Mouse (Mus musculus) intestine, embryonic 14.5 days (tissue): ENCODE measurements at regions not wholly inside any gene's neighbourhood (a gene's known extent, or its start where the extent isn't known, plus 50 kb on each side); places are given as distances from the start of the nearest gene placed in this dataset.
A peak's percentile ranks its signal among the peaks of the same experiment; 100 is the strongest.

ENCODE experiments used
- ATAC-seq: fragments of 200-750 bp; cut with Nextera tagmentation; replicated peaks from 2 replicates; pipeline ENCODE4 v1.8.0; 2017; ENCODE audit warnings: low read depth, moderate number of reproducible peaks, moderate TSS enrichment, moderate library complexity; ENCODE audit not compliant: low FRiP score, low TSS enrichment
- DNase-seq: peaks from one replicate; pipeline ENCODE4 v3.0.0-alpha.2; 2018; ENCODE audit warnings: low spot score
- H3K27ac ChIP-seq: fragments of 300-500 bp; sonication (generic); 2 replicates; pipeline ENCODE4 v1.5.1; 2014; ENCODE audit warnings: low read depth, mild to moderate bottlenecking, control low read depth
- H3K27me3 ChIP-seq: fragments of 300-500 bp; sonication (generic); replicated peaks from 2 replicates; pipeline ENCODE4 v1.6.1; 2014; ENCODE audit warnings: low read length, control low read depth; ENCODE audit not compliant: control insufficient read depth, insufficient read depth
- H3K36me3 ChIP-seq: fragments of 300-500 bp; sonication (generic); 2 replicates; pipeline ENCODE4 v1.6.1; 2014; ENCODE audit warnings: low read length, control low read depth; ENCODE audit not compliant: control insufficient read depth, insufficient read depth
- H3K4me1 ChIP-seq: fragments of 300-500 bp; sonication (generic); replicated peaks from 2 replicates; pipeline ENCODE4 v1.6.1; 2014; ENCODE audit warnings: low read length, control low read depth, mixed read lengths; ENCODE audit not compliant: control insufficient read depth, insufficient read depth
- H3K4me2 ChIP-seq: fragments of 300-500 bp; sonication (generic); 2 replicates; pipeline ENCODE4 v1.6.1; 2014; ENCODE audit warnings: low read length
- H3K4me3 ChIP-seq: fragments of 300-500 bp; sonication (generic); 2 replicates; pipeline ENCODE4 v1.5.1; 2014; ENCODE audit warnings: low read depth, low read length, control low read depth, mixed read lengths
- H3K9ac ChIP-seq: fragments of 300-500 bp; sonication (generic); 2 replicates; pipeline ENCODE4 v1.6.1; 2014; ENCODE audit warnings: mild to moderate bottlenecking, low read length
- H3K9me3 ChIP-seq: fragments of 300-500 bp; sonication (generic); 2 replicates; pipeline ENCODE4 v1.6.1; 2016; ENCODE audit warnings: low read length, control low read depth; ENCODE audit not compliant: control insufficient read depth
- WGBS: fragments of 180-500 bp; shearing (Covaris S2); extraction: QIAGEN DNeasy Blood & Tissue Kit; methylation state at CpG from one replicate; pipeline ENCODE4 v1.1.7; 2014; 5-methylcytosine and 5-hydroxymethylcytosine counted together

DNA sequence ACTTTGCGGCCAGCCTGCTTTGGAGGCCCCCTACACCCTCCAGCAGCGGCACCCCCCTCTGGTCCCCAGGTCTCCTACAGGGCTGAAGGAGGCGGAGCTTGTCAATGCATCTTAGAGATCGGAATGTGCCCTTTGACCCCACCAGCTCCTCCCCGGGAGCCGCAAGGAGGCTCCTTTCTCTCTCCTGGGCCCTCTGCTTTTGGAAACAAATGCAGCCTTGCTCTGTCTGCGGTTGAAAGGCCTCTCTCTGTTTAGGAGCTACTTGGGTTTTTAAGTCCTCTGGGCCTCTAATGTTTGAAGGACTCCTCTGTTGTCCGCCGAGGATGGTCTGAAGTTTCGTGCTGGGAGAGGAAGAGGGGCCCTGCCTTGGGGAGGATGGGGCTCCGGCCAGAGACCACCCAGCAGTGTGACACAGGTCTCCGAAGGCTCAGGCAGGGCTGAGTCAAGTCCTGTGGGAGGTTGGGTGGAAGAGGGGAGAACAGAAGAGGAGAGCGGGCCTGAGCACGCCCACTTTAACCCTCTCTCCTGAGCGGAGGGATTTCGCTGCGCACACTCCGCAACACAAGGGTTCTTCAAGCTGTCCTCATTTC lies 102.1 kb upstream of the Gm26897 start:
- Histone ChIP-seq H3K4me2 (peak overlapping the region; percentile 38), H3K36me3 (no peaks in the 10 kb centered on the region), H3K27me3 (no peaks in the 10 kb centered on the region), H3K27ac (peak overlapping the region; percentile 95), H3K9me3 (peaks cover 3% of the 10 kb centered on the region; the same call in 1 of the 2 replicates), H3K9ac (peak overlapping the region; percentile 34), H3K4me3 (no peak overlapping the region), H3K4me1 (peaks cover 15% of the 10 kb centered on the region)
- WGBS = 8% methylated on average over 18 of the region's 18 CpGs
- ATAC-seq = peak; percentile 79
- peak; percentile 76 for DNase-seq

DNA sequence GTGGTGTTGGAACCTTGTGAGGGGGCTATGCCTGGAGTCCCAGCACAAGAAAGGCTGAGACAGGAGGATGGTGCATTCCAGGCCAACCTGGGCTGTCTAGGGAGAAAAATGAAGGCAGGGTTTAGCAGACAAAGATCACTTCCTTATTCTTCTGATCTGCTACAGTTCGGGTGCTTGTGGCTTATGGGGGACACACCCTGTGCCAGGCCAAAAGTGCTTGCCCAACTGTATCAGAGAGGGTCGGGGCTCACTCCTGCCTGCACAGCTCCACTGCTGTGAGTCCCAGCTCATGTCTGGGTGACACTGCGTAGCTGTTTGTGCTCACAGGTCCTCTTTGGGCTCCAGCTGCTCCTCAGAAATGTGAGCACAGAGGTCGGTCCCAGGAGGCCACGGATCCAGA lies 98.6 kb upstream of the Gm26897 start:
- peaks cover 25% of the 10 kb centered on the region for H3K4me1 ChIP-seq
- H3K9me3 ChIP-seq = peaks cover 3% of the 10 kb centered on the region; the same call in 1 of the 2 replicates
- H3K27ac ChIP-seq = no peak overlapping the region
- H3K9ac ChIP-seq = no peak overlapping the region
- no peaks in the 10 kb centered on the region for H3K27me3 ChIP-seq
- 66% methylated on average over 5 of the region's 5 CpGs for WGBS
- no peaks in the 10 kb centered on the region for H3K36me3 ChIP-seq
- H3K4me2 ChIP-seq = no peak overlapping the region
- ATAC-seq (no peak), DNase-seq (no peak)
- no peak overlapping the region for H3K4me3 ChIP-seq

DNA sequence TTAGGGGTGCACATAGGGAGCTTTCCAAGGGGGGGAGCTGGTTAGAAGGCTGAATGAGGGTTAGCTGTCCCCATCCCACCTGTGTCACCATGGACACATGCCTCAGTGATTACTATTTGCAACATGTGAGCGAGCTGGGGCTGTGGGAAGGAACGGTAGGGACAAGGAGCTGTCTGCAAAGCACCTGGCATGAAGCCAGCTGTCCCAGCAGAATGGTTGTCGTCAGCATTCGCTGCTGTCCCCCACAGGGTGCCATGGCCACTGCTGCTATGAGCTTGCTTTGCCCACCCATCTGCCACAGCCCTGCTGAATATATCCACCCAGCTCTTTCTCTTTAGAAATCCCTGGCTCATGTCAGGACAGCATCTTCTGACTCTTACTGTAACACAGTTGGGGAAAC lies 96.8 kb upstream of the Gm26897 start:
- DNase-seq (no peak), ATAC-seq (no peak)
- no peak overlapping the region for H3K9ac ChIP-seq
- no peak overlapping the region for H3K4me3 ChIP-seq
- peaks cover 3% of the 10 kb centered on the region; the same call in 1 of the 2 replicates for H3K9me3 ChIP-seq
- H3K4me1 ChIP-seq = peaks cover 19% of the 10 kb centered on the region
- 49% methylated on average over 4 of the region's 4 CpGs for WGBS
- no peaks in the 10 kb centered on the region for H3K36me3 ChIP-seq
- no peaks in the 10 kb centered on the region for H3K27me3 ChIP-seq
- H3K4me2 ChIP-seq = no peak overlapping the region
- no peak overlapping the region for H3K27ac ChIP-seq

DNA sequence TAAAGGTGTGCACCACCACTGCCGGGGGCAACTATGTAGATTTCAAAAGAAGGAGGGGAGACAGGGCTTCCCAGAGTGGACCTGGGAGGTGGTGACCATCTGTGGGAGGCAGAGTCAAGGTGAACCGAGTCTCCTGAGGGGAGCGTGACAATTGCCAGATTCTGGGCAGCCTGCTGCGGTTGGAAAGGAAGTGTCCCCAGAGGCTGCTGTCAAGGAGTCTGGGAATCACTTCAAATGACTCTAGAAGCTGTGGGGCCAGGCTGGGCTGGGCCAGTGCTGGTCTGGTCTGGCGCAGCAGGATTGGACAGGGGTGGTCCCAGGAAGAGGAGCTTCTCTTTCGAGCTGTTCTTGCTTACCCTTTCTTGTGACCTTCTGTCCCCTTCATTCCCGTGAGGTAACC lies 95.4 kb upstream of the Gm26897 start:
- DNase-seq = no peak
- Histone ChIP-seq H3K27ac (no peak overlapping the region), H3K36me3 (no peaks in the 10 kb centered on the region), H3K9ac (no peak overlapping the region), H3K4me3 (no peak overlapping the region), H3K4me2 (no peak overlapping the region), H3K9me3 (no peaks in the 10 kb centered on the region; the same call in 1 of the 2 replicates), H3K27me3 (no peaks in the 10 kb centered on the region), H3K4me1 (peaks cover 14% of the 10 kb centered on the region)
- no peak for ATAC-seq
- WGBS = 67% methylated on average over 7 of the region's 7 CpGs

DNA sequence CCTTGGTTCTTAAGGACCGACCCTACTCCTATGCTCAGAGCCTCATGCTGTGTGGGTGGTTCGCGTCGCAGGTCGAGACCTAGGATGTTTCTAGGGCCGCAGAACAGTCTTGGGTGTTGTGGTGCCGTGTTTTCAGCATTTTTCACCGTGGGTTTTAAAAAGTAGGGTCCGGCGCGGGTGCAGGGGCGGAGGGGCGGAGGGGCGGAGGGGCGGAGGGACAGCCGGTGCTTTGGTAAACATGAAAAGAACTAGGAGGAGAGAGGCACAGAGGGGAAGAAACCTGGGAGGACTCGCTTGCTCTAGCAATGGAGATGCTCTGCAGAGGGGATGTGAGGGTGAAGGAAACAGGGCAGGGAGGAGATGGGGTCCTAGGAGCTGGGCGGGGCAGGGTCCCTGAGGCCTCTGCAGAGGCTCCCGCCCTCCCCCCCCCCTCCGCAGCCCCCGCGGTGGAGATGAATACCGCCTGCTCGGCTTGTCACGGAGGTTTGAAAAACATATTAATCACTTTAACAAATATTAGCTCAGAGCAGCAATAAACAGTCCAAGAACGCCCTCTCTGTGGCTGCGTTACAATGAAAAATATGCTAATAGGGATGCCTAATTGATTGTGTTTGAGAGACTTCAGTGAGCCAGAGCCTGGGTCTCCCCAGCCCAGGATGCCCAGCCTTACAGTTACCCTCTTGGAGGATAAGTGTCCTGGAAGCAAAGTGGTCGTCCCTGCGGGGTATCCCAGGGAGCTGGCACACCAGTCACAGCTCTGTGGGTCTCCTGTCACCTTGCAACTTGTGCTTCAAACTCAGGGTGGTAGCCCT lies 94.0 kb upstream of the Gm26897 start:
- H3K9ac ChIP-seq = peak overlapping the region; percentile 1; the same call in 1 of the 2 replicates
- H3K27ac ChIP-seq = no peak overlapping the region
- no peaks in the 10 kb centered on the region for H3K36me3 ChIP-seq
- peak overlapping the region; percentile 45 for H3K4me2 ChIP-seq
- WGBS = 4% methylated on average over 28 of the region's 29 CpGs
- ATAC-seq (0 out of 2 replicates have a peak, but pooled peaks have one; percentile 11), DNase-seq (no peak)
- H3K4me1 ChIP-seq = peaks cover 14% of the 10 kb centered on the region
- H3K9me3 ChIP-seq = no peaks in the 10 kb centered on the region
- H3K4me3 ChIP-seq = no peak overlapping the region
- no peaks in the 10 kb centered on the region for H3K27me3 ChIP-seq

DNA sequence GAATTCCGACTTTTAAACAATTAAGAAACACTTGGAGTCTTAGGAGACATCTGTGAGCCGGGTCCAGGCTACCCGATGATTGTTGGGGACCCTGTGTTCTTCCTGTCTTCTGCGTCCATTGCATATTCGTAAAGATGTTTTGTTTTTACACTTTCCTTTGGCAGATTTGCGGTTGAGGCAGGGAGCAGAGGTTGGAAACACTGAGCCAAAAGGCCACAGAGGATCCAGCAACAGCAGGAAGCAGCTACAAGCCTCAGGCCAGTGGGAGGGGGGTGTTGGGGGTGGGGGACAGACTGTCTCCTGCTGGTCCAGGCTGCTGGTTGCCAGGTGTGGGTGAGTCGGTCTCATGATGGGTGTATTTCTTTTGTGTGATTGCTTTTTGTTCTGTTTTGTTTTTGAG lies 92.7 kb upstream of the Gm26897 start:
- no peaks in the 10 kb centered on the region for H3K36me3 ChIP-seq
- no peak overlapping the region for H3K4me2 ChIP-seq
- no peak overlapping the region for H3K9ac ChIP-seq
- DNase-seq = no peak
- no peak overlapping the region for H3K27ac ChIP-seq
- ATAC-seq = no peak
- H3K9me3 ChIP-seq = no peaks in the 10 kb centered on the region
- H3K27me3 ChIP-seq = no peaks in the 10 kb centered on the region
- WGBS = 49% methylated on average over 7 of the region's 7 CpGs
- H3K4me1 ChIP-seq = peaks cover 14% of the 10 kb centered on the region
- no peak overlapping the region for H3K4me3 ChIP-seq

DNA sequence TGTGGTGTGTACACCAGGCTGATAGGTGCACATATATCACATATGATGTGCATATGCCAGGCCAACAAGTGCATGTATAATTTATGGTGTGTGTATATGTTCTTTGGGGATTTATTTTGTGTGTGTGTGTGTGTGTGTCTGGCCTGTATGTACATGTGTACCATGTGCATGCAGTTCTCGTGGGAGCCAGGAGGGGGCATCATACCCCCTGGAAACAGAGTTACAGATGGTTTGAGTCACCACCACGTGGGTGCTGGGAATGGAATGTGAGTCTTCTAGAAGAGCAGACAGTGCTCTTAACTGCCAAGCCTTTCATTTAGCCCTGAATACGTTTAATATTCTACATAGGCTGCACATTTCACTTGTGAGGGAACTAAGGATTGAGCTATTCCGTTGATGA lies 92.0 kb upstream of the Gm26897 start:
- H3K4me2 ChIP-seq = no peak overlapping the region
- H3K9ac ChIP-seq = no peak overlapping the region
- DNase-seq (no peak), ATAC-seq (no peak)
- no peaks in the 10 kb centered on the region for H3K27me3 ChIP-seq
- H3K4me3 ChIP-seq = no peak overlapping the region
- H3K4me1 ChIP-seq = peaks cover 14% of the 10 kb centered on the region
- H3K9me3 ChIP-seq = no peaks in the 10 kb centered on the region
- H3K27ac ChIP-seq = no peak overlapping the region
- WGBS = 83% methylated on average over 4 of the region's 4 CpGs
- H3K36me3 ChIP-seq = no peaks in the 10 kb centered on the region

DNA sequence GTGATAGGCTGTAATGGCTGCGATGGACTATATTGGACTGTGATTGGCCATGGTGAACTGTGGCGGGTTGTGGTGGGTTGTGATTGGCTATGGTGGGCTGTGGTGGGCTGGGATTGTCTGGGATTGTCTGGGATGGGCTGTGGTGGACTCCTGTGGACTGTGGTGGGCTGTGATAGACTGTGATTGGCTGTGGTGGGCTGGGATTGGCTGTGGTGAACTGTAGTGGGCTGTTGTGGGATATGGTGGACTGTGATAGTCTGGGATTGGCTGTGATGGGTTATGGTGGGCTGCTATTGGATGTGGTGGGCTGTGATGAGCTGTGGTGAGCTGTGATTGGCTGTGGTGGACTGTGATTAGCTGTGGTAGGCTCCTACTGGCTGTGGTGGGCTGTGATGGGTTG lies 89.6 kb upstream of the Gm26897 start:
- Histone ChIP-seq H3K4me1 (peaks cover 31% of the 10 kb centered on the region), H3K36me3 (no peaks in the 10 kb centered on the region), H3K4me3 (no peak overlapping the region), H3K27ac (no peak overlapping the region), H3K9ac (no peak overlapping the region), H3K4me2 (no peak overlapping the region), H3K9me3 (no peaks in the 10 kb centered on the region), H3K27me3 (no peaks in the 10 kb centered on the region)
- ATAC-seq (no peak), DNase-seq (no peak)
- WGBS = 85% methylated on average over 2 of the region's 2 CpGs

DNA sequence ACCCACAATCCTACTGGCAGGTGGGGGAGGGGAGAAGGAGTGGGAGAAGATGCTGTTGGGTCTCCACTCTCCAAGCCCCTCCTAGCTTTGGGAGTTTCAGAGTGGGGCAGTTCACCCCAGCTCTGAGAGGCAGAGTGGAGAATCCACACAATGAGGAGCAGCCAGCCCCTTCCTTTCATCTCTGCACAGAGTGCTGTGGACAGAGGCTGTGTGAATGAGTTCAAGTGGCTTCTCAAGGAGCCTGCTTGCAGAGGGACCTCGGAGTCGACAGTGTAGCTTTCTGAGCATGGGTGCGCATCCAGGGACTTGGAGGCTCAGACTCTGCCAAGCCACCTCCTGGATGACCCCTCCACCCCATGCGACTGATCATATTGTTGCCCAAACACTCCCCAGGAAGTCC lies 88.9 kb upstream of the Gm26897 start:
- ATAC-seq (no peak), DNase-seq (no peak)
- Histone ChIP-seq H3K36me3 (no peaks in the 10 kb centered on the region), H3K9ac (no peak overlapping the region), H3K4me2 (no peak overlapping the region), H3K4me3 (no peak overlapping the region), H3K27ac (no peak overlapping the region), H3K9me3 (no peaks in the 10 kb centered on the region), H3K4me1 (peaks cover 30% of the 10 kb centered on the region), H3K27me3 (no peaks in the 10 kb centered on the region)
- 61% methylated on average over 4 of the region's 4 CpGs for WGBS
